Mouse (Mus musculus) olfactory bulb, adult 2 months (tissue): ENCODE measurements at regions not wholly inside any gene's neighbourhood (a gene's known extent, or its start where the extent isn't known, plus 50 kb on each side); places are given as distances from the start of the nearest gene placed in this dataset.

ENCODE experiments used
- CTCF ChIP-seq: fragments of 200-500 bp; IDR thresholded peaks from 2 replicates; pipeline ENCODE4 v1.5.1; 2012; ENCODE audit warnings: low read depth, mild to moderate bottlenecking, low read length, moderate library complexity; ENCODE audit not compliant: insufficient read depth
- POLR2A ChIP-seq: fragments of 200-500 bp; IDR thresholded peaks from 2 replicates; pipeline ENCODE4 v1.6.1; 2012; ENCODE audit warnings: mild to moderate bottlenecking, low read depth, low read length, moderate library complexity; ENCODE audit not compliant: insufficient read depth

GRCm38 (mm10) chr10:17434098-17434497 is 288.9 kb upstream of the Cited2 start:
- TF ChIP-seq CTCF, result no peak
- TF ChIP-seq POLR2A, result no peak
